Mouse (Mus musculus) hindbrain, embryonic 12.5 days (tissue): Measurements from ENCODE around the gene Timp4. TPM values are rescaled to one million over a fixed set of nuclear protein-coding genes. Genes with fewer than 3 reads are reported as not detected.

ENCODE experiments used
- ATAC-seq: fragments of 200-750 bp; cut with Nextera tagmentation; 2 replicates; pipeline ENCODE4 v1.8.0; 2017; ENCODE audit warnings: moderate TSS enrichment; ENCODE audit not compliant: low FRiP score
- H3K27ac ChIP-seq: fragments of 300-500 bp; sonication (generic); 2 replicates; pipeline ENCODE4 v1.5.1; 2016; ENCODE audit warnings: mild to moderate bottlenecking
- H3K27me3 ChIP-seq: fragments of 300-500 bp; sonication (generic); 2 replicates; pipeline ENCODE4 v1.6.1; 2016; ENCODE audit warnings: mild to moderate bottlenecking
- H3K36me3 ChIP-seq: fragments of 300-500 bp; sonication (generic); 2 replicates; pipeline ENCODE4 v1.6.1; 2016; ENCODE audit warnings: mild to moderate bottlenecking
- H3K4me1 ChIP-seq: fragments of 300-500 bp; sonication (generic); 2 replicates; pipeline ENCODE4 v1.6.1; 2016
- H3K4me2 ChIP-seq: fragments of 300-500 bp; sonication (generic); replicated peaks from 2 replicates; pipeline ENCODE4 v1.6.1; 2016; ENCODE audit warnings: mild to moderate bottlenecking
- H3K4me3 ChIP-seq: fragments of 300-500 bp; sonication (generic); 2 replicates; pipeline ENCODE4 v1.5.1; 2016; ENCODE audit warnings: mild to moderate bottlenecking
- H3K9ac ChIP-seq: fragments of 300-500 bp; sonication (generic); 2 replicates; pipeline ENCODE4 v1.6.1; 2016; ENCODE audit warnings: mild to moderate bottlenecking, moderate library complexity
- H3K9me3 ChIP-seq: fragments of 300-500 bp; sonication (generic); replicated peaks from 2 replicates; pipeline ENCODE4 v1.6.1; 2016; ENCODE audit warnings: mild to moderate bottlenecking
- WGBS: fragments of 180-500 bp; shearing (Covaris S2); methylation state at CpG from one replicate; pipeline ENCODE4 v1.1.7; 2016; 5-methylcytosine and 5-hydroxymethylcytosine counted together
- polyA plus RNA-seq: library from polyadenylated mRNA; unstranded; fragments of >200 nt; fragmentation: Nextera tagmentation; extraction: Ambion mirVana; gene quantifications from 2 replicates; pipeline ENCODE4 v1.2.1, GENCODE M21; 2016

Gene Timp4
- polyA plus RNA-seq: 1.4 and 2.2 TPM in 2 replicates

DNA sequence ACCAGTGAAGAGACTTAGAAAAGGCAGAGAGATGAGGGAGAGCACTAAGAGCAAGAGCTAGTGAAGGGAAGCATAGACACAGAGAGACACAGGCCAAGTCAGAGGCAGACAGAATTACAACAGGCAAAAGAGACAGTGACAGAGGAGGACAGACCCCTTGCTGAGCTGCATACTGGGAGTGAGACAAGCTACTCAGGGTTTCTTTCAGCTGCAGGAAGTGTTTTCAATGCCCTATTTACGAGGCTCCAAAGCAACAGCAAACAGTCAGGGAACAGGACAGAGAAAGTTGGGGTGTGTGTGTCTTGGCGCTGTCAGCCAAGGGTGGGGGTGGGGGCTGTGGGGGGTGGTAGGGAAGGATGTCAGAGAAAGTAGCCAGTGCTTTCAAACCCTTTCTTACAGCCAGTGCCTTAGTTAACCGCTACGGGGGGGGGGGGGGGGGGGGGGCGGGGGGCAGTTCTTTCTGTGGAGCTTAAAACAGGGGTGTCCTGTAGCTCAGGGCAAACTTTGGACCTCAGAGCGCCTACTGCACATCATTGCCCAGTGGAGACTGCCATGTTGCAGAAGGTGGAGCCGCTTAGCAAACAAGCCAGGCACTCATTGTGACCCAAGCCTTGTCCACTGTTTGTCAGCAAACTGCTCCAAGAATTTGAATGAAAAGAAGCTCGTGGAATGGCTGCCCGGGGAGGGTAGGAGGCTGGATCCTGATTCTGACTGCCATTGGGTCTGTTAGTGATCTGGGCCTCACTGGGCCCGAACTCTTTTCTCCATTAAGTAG lies at the start of gene Timp4:
Timp4 (minus strand) TSS at position 107 of the 775 bp plus-strand sequence.
- WGBS: 23% methylated on average over 7 of the region's 10 CpGs
- H3K27me3 ChIP-seq: no peaks in the 10 kb centered on the region
- peaks cover 15% of the 10 kb centered on the region for H3K4me1 ChIP-seq
- no peaks in the 10 kb centered on the region for H3K9me3 ChIP-seq
- peak within 1 kb of the TSS; percentile 18; the same call in 1 of the 2 replicates for H3K9ac ChIP-seq
- peak; percentile 66; the same call in 1 of the 2 replicates for ATAC-seq
- peak within 1 kb of the TSS; percentile 48; the same call in 1 of the 2 replicates for H3K27ac ChIP-seq
- no peaks in the 10 kb centered on the region for H3K36me3 ChIP-seq
- peak within 1 kb of the TSS; percentile 39 for H3K4me2 ChIP-seq
- 0 out of 2 replicates have a peak within 1 kb of the TSS, but pooled peaks have one; percentile 1 for H3K4me3 ChIP-seq

DNA sequence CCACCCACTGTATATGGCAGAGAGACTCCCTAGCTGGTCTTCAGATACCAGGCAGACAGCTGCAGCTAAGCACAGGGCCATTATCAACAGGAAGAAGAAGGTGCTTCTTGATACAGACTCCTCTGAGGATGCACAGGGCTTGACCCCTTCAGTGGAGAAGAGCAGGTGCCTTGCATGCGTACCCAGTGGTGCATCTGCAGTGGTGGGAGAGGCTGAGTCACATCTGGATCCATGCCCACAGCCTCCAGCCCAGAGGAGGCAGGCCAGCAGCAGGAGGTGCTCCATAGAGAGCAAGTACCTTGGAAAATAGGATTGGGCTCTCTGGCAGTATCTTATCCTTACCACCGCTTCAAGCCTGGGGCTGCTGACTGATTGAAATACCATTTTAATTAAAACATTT lies 41.9 kb upstream of the Timp4 start:
- H3K9ac ChIP-seq: no peak overlapping the region
- ATAC-seq: no peak
- H3K9me3 ChIP-seq: no peaks in the 10 kb centered on the region
- no peak overlapping the region for H3K27ac ChIP-seq
- H3K4me1 ChIP-seq: peaks cover 3% of the 10 kb centered on the region; the same call in 1 of the 2 replicates
- no peaks in the 10 kb centered on the region for H3K36me3 ChIP-seq
- no peak overlapping the region for H3K4me2 ChIP-seq
- H3K4me3 ChIP-seq: no peak overlapping the region
- 86% methylated on average over 2 of the region's 2 CpGs for WGBS
- H3K27me3 ChIP-seq: no peaks in the 10 kb centered on the region

DNA sequence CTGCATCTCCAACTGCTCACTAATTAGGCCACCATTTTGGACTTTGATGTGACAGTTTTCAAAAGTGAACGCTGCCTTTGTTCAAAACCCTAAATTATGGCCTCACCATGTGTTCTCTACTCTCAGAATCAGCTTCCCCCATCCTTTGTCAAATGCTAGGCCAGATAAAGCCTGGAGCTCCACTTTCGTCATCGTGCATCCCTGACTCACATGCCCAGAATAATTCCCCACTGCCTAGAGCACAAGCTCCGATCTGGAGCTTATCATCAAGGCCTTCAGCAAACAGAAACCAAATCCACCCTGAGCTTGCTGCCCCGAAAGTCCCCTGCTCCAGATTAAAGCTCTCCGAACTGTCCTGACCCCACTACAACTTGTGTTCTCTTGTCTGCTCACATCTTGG lies 40.6 kb upstream of the Timp4 start:
- H3K36me3 ChIP-seq: no peaks in the 10 kb centered on the region
- no peak overlapping the region for H3K27ac ChIP-seq
- H3K27me3 ChIP-seq: no peaks in the 10 kb centered on the region
- WGBS: 87% methylated on average over 6 of the region's 6 CpGs
- H3K4me1 ChIP-seq: peaks cover 3% of the 10 kb centered on the region; the same call in 1 of the 2 replicates
- ATAC-seq: no peak
- no peak overlapping the region for H3K9ac ChIP-seq
- H3K4me2 ChIP-seq: no peak overlapping the region
- H3K4me3 ChIP-seq: no peak overlapping the region
- H3K9me3 ChIP-seq: no peaks in the 10 kb centered on the region

DNA sequence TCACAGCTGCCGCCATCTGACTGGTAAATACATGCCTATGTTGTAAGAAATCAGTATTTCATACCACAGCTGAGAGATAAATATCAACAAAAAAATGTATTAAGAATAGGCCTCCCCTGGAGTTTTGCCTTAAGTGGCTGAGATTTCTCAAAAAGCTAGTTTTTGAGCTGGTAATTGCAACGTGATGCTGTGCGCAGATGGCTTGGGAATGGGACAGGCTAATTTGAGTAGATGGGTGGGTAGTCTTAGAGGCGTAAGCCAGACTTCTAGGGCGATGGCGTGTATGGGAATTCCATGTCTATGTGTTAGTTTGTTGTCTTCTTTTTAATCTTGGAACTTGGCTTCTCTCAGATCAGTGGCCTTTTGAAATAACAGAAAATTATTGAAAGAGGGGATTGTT lies 39.8 kb upstream of the Timp4 start:
- no peak overlapping the region for H3K9ac ChIP-seq
- no peak overlapping the region for H3K27ac ChIP-seq
- H3K4me3 ChIP-seq: no peak overlapping the region
- no peak for ATAC-seq
- no peaks in the 10 kb centered on the region for H3K9me3 ChIP-seq
- H3K27me3 ChIP-seq: no peaks in the 10 kb centered on the region
- 90% methylated on average over 6 of the region's 6 CpGs for WGBS
- no peaks in the 10 kb centered on the region for H3K36me3 ChIP-seq
- no peak overlapping the region for H3K4me2 ChIP-seq
- peaks cover 3% of the 10 kb centered on the region; the same call in 1 of the 2 replicates for H3K4me1 ChIP-seq

DNA sequence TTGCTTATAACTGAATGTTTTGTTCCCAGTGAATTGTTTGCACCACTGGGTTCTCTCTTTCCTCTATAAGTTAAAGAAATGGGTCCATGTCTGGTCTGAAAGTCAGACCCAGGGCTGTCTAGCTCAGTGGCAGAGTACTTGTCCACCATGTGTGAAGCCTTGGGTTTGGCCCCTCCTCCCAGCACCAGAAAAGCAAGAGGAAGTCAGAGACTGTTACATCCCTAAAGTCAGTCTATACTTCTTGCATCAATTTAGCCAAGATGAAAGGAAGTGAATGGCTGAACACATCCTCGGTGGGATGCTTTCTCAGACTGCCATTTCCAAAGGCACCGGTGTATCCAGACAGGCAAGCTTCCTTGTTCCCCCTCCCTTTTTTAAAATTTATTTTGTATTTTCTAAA lies 39.1 kb upstream of the Timp4 start:
- Histone ChIP-seq H3K4me3 (no peak overlapping the region), H3K4me2 (no peak overlapping the region), H3K9me3 (no peaks in the 10 kb centered on the region), H3K27me3 (no peaks in the 10 kb centered on the region), H3K36me3 (no peaks in the 10 kb centered on the region), H3K27ac (no peak overlapping the region), H3K9ac (no peak overlapping the region), H3K4me1 (peaks cover 3% of the 10 kb centered on the region; the same call in 1 of the 2 replicates)
- WGBS: 88% methylated on average over 2 of the region's 2 CpGs
- no peak for ATAC-seq

DNA sequence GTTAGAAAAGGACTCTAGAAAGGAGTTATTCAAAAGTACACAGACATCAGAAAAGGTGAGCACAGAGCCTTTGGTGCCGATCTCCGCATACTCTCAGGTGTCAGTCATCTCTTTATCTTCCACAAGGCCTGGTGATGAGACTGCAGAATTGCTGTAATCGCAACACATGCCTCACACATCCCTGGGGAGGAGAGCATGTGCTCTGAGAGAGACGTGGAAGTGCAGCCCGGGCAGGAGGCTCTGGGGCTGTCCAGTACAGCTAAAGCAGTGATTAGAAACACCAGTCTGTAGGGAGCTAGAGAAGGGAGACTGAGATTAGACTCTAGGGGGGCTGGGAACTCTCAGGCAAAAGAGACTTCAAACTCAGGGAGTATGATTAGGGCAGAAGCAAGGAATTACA lies 38.6 kb upstream of the Timp4 start:
- Histone ChIP-seq H3K9ac (no peak overlapping the region), H3K9me3 (no peaks in the 10 kb centered on the region), H3K36me3 (no peaks in the 10 kb centered on the region), H3K4me3 (no peak overlapping the region), H3K27ac (no peak overlapping the region), H3K27me3 (no peaks in the 10 kb centered on the region), H3K4me2 (no peak overlapping the region), H3K4me1 (peaks cover 3% of the 10 kb centered on the region; the same call in 1 of the 2 replicates)
- 57% methylated on average over 5 of the region's 5 CpGs for WGBS
- no peak for ATAC-seq

DNA sequence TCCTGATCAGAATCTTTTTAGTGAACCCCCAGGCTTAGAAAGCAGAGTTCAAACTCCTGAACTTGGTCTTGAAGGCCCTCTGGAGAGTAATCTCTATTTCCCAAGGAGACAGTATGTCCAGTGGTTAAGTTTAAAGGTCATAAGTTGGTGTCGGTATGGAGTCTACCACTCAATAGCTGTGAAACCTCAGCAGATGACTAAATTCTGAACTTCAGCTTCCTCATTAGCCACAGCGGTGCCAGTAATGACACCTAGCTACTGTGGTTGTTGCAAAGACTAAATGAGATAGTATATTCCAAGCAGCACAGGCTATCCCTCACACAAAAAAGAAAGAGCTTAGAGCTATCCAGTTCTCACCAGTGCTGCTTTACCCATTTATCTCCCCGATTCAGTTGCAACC lies 36.2 kb upstream of the Timp4 start:
- 92% methylated on average over 3 of the region's 3 CpGs for WGBS

DNA sequence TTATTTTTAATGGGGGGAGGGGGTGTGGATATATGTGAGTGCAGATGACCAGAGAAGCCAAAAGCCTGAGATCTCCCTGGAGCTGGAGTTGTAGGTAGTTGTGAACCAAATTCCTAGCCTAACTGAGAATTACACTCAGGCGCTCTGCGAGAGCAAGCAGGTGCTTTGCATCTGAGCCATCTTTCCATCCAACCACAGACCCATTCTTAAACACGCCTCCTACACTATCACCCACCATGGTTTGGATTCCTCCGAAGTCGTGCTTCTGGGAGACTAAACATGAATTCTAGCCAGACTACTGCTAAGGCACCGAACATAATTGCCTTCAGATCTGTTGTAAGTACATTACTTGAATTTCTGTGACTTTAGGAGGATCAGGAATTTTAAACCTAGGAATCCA lies 34.4 kb upstream of the Timp4 start:
- Histone ChIP-seq H3K4me1 (peaks cover 3% of the 10 kb centered on the region; the same call in 1 of the 2 replicates), H3K36me3 (no peaks in the 10 kb centered on the region), H3K9me3 (no peaks in the 10 kb centered on the region), H3K4me2 (no peak overlapping the region), H3K4me3 (no peak overlapping the region), H3K27me3 (no peaks in the 10 kb centered on the region), H3K9ac (no peak overlapping the region), H3K27ac (no peak overlapping the region)
- WGBS: 88% methylated on average over 6 of the region's 6 CpGs
- ATAC-seq: no peak

More for the DNA sequence above, 36.2 kb upstream of the Timp4 start:
- Histone ChIP-seq H3K36me3 (no peaks in the 10 kb centered on the region), H3K27ac (no peak overlapping the region), H3K4me1 (peaks cover 3% of the 10 kb centered on the region; the same call in 1 of the 2 replicates), H3K9ac (no peak overlapping the region), H3K9me3 (no peaks in the 10 kb centered on the region), H3K4me3 (no peak overlapping the region), H3K4me2 (no peak overlapping the region), H3K27me3 (no peaks in the 10 kb centered on the region)
- ATAC-seq: no peak

DNA sequence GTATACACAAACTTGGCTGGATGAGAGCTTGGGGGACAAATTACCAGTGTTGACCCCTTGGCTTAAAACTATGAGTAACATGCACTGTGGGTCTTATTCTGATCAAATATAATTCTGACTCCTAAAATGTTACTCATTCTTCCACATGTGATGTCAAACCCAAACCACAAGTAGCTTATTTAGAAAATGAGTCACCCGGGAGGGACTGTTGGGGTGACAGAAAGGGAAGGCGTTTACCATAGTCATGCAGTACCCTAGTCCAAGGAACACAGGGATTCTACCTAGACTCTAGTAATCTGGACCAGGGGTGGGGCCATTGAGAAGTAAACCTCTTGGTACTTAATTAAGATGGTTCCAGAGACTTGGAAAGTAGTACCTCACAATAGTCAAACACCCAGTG lies 32.1 kb upstream of the Timp4 start:
- Histone ChIP-seq H3K36me3 (no peaks in the 10 kb centered on the region), H3K4me3 (no peak overlapping the region), H3K4me2 (no peak overlapping the region), H3K27me3 (no peaks in the 10 kb centered on the region), H3K27ac (no peak overlapping the region), H3K4me1 (no peaks in the 10 kb centered on the region), H3K9me3 (no peaks in the 10 kb centered on the region), H3K9ac (no peak overlapping the region)
- WGBS: 98% methylated on average over 2 of the region's 2 CpGs
- ATAC-seq: no peak

DNA sequence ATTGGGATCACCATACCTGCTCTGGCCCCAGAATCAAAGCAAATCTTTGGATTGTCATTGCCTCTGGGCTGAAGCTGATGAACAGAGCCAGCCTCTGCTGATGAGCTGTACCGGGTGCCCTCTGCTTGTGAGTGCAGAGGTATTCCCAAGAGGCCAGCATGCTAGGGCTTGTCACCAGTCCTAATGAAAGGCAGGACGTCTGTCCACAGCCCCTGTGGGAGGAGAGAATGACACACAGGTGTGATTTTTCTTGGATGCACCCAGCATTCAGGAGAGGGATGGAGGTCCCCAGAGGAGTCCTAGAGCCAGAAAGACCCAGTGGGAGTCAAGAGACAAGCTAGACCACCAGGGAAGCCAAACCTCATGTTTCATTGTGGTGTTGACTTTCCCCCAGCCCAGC lies 27.6 kb upstream of the Timp4 start:
- Histone ChIP-seq H3K27ac (no peak overlapping the region), H3K4me1 (no peaks in the 10 kb centered on the region), H3K27me3 (no peaks in the 10 kb centered on the region), H3K9me3 (no peaks in the 10 kb centered on the region), H3K9ac (no peak overlapping the region), H3K4me2 (no peak overlapping the region), H3K4me3 (no peak overlapping the region), H3K36me3 (no peaks in the 10 kb centered on the region)
- no peak for ATAC-seq
- 76% methylated on average over 2 of the region's 2 CpGs for WGBS

DNA sequence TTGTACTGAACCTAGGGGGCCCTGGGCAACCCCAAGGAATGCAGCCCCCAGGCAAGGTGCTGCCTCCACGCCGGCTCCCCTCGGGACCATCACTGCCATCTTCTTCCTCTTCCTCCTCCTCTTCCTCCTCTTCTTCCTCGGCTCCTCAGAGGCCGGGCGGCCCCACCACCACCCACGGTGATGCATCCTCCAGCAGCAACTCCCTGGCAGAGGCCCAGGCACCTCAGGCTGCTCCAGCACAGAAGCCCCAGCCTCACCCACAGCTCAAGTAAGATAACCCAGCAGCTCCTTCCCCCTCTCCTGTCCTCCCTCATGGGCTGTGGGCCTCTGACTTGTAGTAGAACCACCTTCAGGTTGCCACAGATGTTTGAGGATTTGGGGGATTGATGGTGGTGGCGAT lies 26.1 kb upstream of the Timp4 start:
- H3K4me1 ChIP-seq: no peaks in the 10 kb centered on the region
- no peaks in the 10 kb centered on the region for H3K27me3 ChIP-seq
- no peak overlapping the region for H3K4me3 ChIP-seq
- H3K36me3 ChIP-seq: no peaks in the 10 kb centered on the region
- 84% methylated on average over 8 of the region's 8 CpGs for WGBS
- H3K9ac ChIP-seq: no peak overlapping the region
- ATAC-seq: no peak
- no peaks in the 10 kb centered on the region for H3K9me3 ChIP-seq
- no peak overlapping the region for H3K4me2 ChIP-seq
- H3K27ac ChIP-seq: no peak overlapping the region

DNA sequence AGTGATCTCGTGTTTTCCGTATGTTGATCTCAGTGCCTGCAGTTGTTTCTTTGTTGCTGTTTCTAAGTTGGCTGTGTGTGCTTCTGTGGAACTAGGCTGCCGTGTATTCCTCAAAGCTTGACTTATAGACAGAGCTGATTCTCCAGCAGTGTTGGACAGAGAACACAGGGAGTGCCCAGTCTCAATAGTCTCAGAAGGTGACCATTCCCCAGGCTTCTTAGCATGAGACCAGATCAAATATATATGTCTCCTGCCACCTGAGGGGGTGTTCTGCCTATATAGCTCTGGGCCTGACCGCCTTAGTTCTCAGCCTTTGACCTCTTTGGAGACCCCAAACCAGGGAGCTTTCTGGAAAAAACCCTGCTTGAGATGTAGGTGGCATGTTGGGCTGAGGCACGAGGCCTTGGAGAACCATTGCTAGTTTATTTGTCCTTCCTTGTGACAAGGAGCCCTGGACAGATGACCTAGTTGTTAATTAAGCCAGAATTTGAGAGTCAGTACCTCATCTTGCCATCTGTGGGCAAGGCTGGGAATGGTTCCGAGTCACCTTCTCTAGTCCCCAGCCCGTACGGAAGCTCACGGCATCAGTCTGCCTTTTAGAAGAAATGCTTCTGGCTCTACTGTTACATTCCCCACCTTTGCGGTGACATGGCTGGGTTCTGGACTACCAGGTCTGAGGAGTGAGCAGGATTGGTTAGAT lies 23.3 kb upstream of the Timp4 start:
- Histone ChIP-seq H3K9me3 (no peaks in the 10 kb centered on the region), H3K27ac (no peak overlapping the region), H3K4me3 (no peak overlapping the region), H3K9ac (no peak overlapping the region), H3K4me1 (peaks cover 8% of the 10 kb centered on the region; the same call in 1 of the 2 replicates), H3K4me2 (no peak overlapping the region), H3K36me3 (no peaks in the 10 kb centered on the region), H3K27me3 (no peaks in the 10 kb centered on the region)
- ATAC-seq: no peak
- 95% methylated on average over 10 of the region's 10 CpGs for WGBS
